Mouse (Mus musculus) heart, embryonic 11.5 days (tissue): Measurements from ENCODE around the gene Duox1. TPM values are rescaled to one million over a fixed set of nuclear protein-coding genes. Genes with fewer than 3 reads are reported as not detected.

ENCODE experiments used
- ATAC-seq: fragments of 200-750 bp; cut with Nextera tagmentation; replicated peaks from 2 replicates; pipeline ENCODE4 v1.8.0; 2017; ENCODE audit warnings: moderate library complexity; ENCODE audit not compliant: insufficient number of reproducible peaks, low FRiP score, low TSS enrichment
- H3K27ac ChIP-seq: fragments of 300-500 bp; sonication (generic); 2 replicates; pipeline ENCODE4 v1.5.1; 2014; ENCODE audit warnings: mild to moderate bottlenecking, low read depth, low read length
- H3K27me3 ChIP-seq: fragments of 300-500 bp; sonication (generic); 2 replicates; pipeline ENCODE4 v1.6.1; 2014; ENCODE audit warnings: mild to moderate bottlenecking, low read length, mixed read lengths; ENCODE audit not compliant: control insufficient read depth, insufficient read depth
- H3K36me3 ChIP-seq: fragments of 300-500 bp; sonication (generic); 2 replicates; pipeline ENCODE4 v1.6.1; 2014; ENCODE audit warnings: mild to moderate bottlenecking, low read length, moderate library complexity, mixed read lengths; ENCODE audit not compliant: control insufficient read depth, insufficient read depth
- H3K4me1 ChIP-seq: fragments of 300-500 bp; sonication (generic); 2 replicates; pipeline ENCODE4 v1.6.1; 2014; ENCODE audit warnings: low read length; ENCODE audit not compliant: control insufficient read depth, insufficient read depth
- H3K4me2 ChIP-seq: fragments of 300-500 bp; sonication (generic); 2 replicates; pipeline ENCODE4 v1.6.1; 2014; ENCODE audit warnings: mild to moderate bottlenecking, moderate library complexity
- H3K4me3 ChIP-seq: fragments of 300-500 bp; sonication (generic); 2 replicates; pipeline ENCODE4 v1.5.1; 2014; ENCODE audit warnings: low read depth, low read length
- H3K9ac ChIP-seq: fragments of 300-500 bp; sonication (generic); 2 replicates; pipeline ENCODE4 v1.6.1; 2014; ENCODE audit warnings: mild to moderate bottlenecking, low read depth, low read length, moderate library complexity
- H3K9me3 ChIP-seq: fragments of 300-500 bp; sonication (generic); replicated peaks from 2 replicates; pipeline ENCODE4 v1.6.1; 2016; ENCODE audit warnings: low read length; ENCODE audit not compliant: control insufficient read depth
- WGBS: fragments of 180-500 bp; shearing (Covaris S2); extraction: QIAGEN DNeasy Blood & Tissue Kit; methylation state at CpG from one replicate; pipeline ENCODE4 v1.1.7; 2014; ENCODE audit not compliant: insufficient replicate concordance; 5-methylcytosine and 5-hydroxymethylcytosine counted together
- polyA plus RNA-seq: library from polyadenylated mRNA; unstranded; fragments of >200 nt; fragmentation: Nextera tagmentation; extraction: Ambion mirVana; gene quantifications from 2 replicates; pipeline ENCODE4 v1.2.1, GENCODE M21; 2014

The Duox1 gene
- polyA plus RNA-seq, 1 experiment from 2014 or later = not detected

DNA sequence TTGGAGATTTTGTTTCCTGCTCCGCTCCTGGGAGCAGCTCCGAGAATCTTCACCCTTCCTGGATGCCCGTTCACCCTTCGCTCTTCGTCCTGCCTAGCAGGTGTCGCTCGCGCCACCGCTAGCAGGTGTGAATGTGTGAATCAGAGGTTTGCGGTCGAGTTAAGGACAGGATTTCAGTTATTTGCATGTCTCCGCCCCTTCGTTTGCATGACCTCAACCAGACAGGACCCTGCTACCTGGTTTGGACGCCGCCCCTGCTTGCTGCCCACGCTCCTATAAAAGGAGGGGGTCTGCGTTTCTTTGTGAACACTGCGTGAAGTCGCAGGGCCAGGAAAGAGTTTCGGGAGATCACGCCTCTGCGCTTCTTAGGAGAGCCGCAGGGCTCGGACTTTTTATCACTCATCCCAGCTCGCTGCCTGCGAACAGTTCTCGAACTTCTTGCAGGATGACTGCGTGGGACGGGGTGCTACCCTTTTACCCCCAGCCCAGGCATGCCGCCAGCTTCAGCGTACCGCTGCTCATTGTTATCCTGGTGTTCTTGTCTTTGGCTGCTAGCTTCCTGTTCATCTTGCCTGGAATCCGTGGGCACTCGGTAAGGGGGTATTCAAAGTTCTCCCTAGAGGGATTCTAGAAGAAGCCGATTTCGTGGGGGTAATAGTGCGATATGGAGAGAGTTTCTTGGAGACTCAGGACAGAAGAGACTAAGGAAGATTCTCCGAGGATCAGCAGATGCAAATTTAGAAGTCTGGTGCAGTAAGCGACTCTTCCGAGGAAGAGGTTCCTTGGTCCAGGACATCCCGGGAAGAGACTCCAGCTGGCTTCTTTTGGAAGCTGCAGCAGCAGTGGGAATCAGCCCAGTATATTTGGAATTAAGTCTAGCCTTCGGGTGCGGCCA, 16.6 kb upstream of the Duox1 start, which contains the start of gene Duoxa2:
Gene Duoxa2 (plus strand): TSS at position 305 of the 895 bp plus-strand sequence.
- ATAC-seq = no peak
- no peaks in the 10 kb centered on the region for H3K9me3 ChIP-seq
- no peak within 1 kb of the TSS for H3K9ac ChIP-seq
- 1% methylated on average over 43 of the region's 43 CpGs for WGBS
- peak within 1 kb of the TSS; percentile 34 for H3K4me3 ChIP-seq
- no peak within 1 kb of the TSS for H3K27ac ChIP-seq
- H3K4me2 ChIP-seq = peak within 1 kb of the TSS; percentile 61
- peaks cover 18% of the 10 kb centered on the region for H3K4me1 ChIP-seq
- H3K27me3 ChIP-seq = peaks cover 92% of the 10 kb centered on the region
- no peaks in the 10 kb centered on the region for H3K36me3 ChIP-seq

GRCm38 (mm10) chr2:122299911-122300655, 15.4 kb upstream of the Duox1 start:
- peaks cover 92% of the 10 kb centered on the region for H3K27me3 ChIP-seq
- H3K4me2 ChIP-seq = no peak overlapping the region
- no peak for ATAC-seq
- 7% methylated on average over 14 of the region's 14 CpGs for WGBS
- no peak overlapping the region for H3K9ac ChIP-seq
- no peaks in the 10 kb centered on the region for H3K9me3 ChIP-seq
- H3K4me3 ChIP-seq = no peak overlapping the region
- no peak overlapping the region for H3K27ac ChIP-seq
- no peaks in the 10 kb centered on the region for H3K36me3 ChIP-seq
- H3K4me1 ChIP-seq = peaks cover 18% of the 10 kb centered on the region

GRCm38 (mm10) chr2:122300656-122301020, 14.8 kb upstream of the Duox1 start:
- H3K36me3 ChIP-seq = no peaks in the 10 kb centered on the region
- H3K27ac ChIP-seq = no peak overlapping the region
- H3K27me3 ChIP-seq = peaks cover 92% of the 10 kb centered on the region
- WGBS = 6% methylated on average over 14 of the region's 14 CpGs
- peak overlapping the region; percentile 36 for H3K4me3 ChIP-seq
- ATAC-seq = no peak
- H3K9ac ChIP-seq = no peak overlapping the region
- peak overlapping the region; percentile 74; the same call in 1 of the 2 replicates for H3K4me2 ChIP-seq
- no peaks in the 10 kb centered on the region for H3K9me3 ChIP-seq
- peaks cover 18% of the 10 kb centered on the region for H3K4me1 ChIP-seq

DNA sequence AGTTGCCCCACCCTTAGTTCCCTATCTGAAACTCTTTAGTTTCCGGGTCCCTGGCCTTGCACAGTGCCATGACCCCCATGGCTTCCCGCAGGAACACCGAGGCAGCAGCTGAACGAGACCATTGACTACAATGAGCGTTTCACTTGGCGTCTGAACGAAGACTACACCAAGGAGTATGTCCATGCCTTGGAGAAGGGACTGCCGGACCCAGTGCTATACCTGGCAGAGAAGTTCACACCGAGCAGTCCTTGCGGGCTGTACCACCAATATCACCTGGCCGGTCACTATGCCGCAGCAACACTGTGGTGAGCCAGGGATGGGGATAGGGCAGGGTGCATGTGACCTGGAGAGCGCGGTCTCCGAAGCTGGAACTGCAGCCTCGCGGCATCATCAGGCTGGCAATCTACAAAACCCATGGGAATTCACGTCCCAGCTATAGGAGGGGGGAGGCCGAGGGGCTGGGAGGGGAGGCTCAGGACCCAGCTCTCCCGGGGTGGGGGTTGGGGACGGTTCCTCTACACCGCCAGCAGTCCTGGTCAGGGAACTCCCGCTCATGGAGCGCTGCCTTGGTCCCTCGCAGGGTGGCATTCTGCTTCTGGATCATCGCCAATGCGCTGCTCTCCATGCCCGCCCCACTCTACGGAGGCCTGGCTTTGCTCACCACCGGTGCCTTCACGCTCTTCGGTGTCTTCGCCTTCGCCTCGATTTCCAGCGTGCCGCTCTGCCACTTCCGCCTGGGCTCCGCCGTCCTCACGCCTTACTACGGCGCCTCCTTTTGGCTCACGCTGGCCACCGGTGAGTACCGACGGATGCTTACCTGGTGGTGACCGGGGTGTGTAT, 14.2 kb upstream of the Duox1 start:
- H3K4me2 ChIP-seq = peak overlapping the region; percentile 74
- no peak overlapping the region for H3K27ac ChIP-seq
- 0 out of 2 replicates have a peak, but pooled peaks have one; percentile 5 for ATAC-seq
- peaks cover 90% of the 10 kb centered on the region for H3K27me3 ChIP-seq
- H3K36me3 ChIP-seq = no peaks in the 10 kb centered on the region
- H3K4me1 ChIP-seq = peaks cover 18% of the 10 kb centered on the region
- H3K4me3 ChIP-seq = peak overlapping the region; percentile 36
- no peaks in the 10 kb centered on the region for H3K9me3 ChIP-seq
- 2% methylated on average over 48 of the region's 48 CpGs for WGBS
- no peak overlapping the region for H3K9ac ChIP-seq

GRCm38 (mm10) chr2:122301921-122302573, 13.4 kb upstream of the Duox1 start:
- Histone ChIP-seq H3K4me3 (peak overlapping the region; percentile 36), H3K36me3 (no peaks in the 10 kb centered on the region), H3K27me3 (peaks cover 93% of the 10 kb centered on the region), H3K4me1 (peaks cover 18% of the 10 kb centered on the region), H3K9me3 (no peaks in the 10 kb centered on the region), H3K4me2 (peak overlapping the region; percentile 74), H3K9ac (no peak overlapping the region), H3K27ac (no peak overlapping the region)
- 12% methylated on average over 23 of the region's 23 CpGs for WGBS
- ATAC-seq = no peak

DNA sequence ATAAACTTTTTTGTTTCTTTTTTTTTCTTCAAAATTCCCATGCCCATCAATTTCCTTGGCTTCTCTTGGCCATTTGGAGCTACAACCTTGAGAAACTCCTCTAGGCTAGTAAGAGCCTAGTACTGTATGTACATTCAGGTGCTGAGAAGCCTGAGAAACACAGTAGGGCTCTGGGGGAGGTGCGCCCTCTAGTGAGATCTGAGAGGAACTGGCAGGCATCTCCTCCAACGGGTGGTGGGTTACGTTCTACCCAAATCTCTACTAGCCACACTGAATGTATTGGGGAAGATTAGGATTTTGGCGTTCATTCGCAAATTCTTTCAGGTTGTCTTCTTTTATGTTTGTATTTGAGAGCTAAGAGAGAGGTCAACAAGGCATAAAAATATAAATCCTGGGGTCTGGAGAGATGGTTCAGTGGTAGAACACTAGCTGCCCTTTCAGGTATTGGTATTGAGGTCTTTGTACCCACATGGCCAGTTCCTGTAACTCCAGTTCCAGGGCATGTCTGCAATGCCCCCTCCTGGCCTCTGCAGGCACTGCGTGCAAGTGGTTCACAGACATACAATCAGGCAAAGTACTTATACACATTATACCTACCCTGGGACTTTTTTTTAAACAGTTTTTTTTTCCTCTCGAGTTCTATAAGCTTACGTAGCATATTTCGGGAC, 12.8 kb upstream of the Duox1 start:
- H3K9me3 ChIP-seq = no peaks in the 10 kb centered on the region
- H3K4me3 ChIP-seq = no peak overlapping the region
- no peaks in the 10 kb centered on the region for H3K36me3 ChIP-seq
- peaks cover 12% of the 10 kb centered on the region; the same call in 1 of the 2 replicates for H3K4me1 ChIP-seq
- H3K27ac ChIP-seq = no peak overlapping the region
- H3K9ac ChIP-seq = no peak overlapping the region
- WGBS = 13% methylated on average over 9 of the region's 9 CpGs
- H3K27me3 ChIP-seq = peaks cover 92% of the 10 kb centered on the region
- ATAC-seq = no peak
- H3K4me2 ChIP-seq = no peak overlapping the region

GRCm38 (mm10) chr2:122304544-122304943, 10.9 kb upstream of the Duox1 start:
- 85% methylated on average over 6 of the region's 6 CpGs for WGBS
- Histone ChIP-seq H3K36me3 (no peaks in the 10 kb centered on the region), H3K4me2 (no peak overlapping the region), H3K4me1 (peaks cover 8% of the 10 kb centered on the region; the same call in 1 of the 2 replicates), H3K9ac (no peak overlapping the region), H3K27ac (no peak overlapping the region), H3K27me3 (peaks cover 89% of the 10 kb centered on the region), H3K4me3 (no peak overlapping the region), H3K9me3 (no peaks in the 10 kb centered on the region)
- ATAC-seq = no peak
